Mouse (Mus musculus): Measurements from ENCODE around the gene Shisa5.

The Shisa5 gene

DNA sequence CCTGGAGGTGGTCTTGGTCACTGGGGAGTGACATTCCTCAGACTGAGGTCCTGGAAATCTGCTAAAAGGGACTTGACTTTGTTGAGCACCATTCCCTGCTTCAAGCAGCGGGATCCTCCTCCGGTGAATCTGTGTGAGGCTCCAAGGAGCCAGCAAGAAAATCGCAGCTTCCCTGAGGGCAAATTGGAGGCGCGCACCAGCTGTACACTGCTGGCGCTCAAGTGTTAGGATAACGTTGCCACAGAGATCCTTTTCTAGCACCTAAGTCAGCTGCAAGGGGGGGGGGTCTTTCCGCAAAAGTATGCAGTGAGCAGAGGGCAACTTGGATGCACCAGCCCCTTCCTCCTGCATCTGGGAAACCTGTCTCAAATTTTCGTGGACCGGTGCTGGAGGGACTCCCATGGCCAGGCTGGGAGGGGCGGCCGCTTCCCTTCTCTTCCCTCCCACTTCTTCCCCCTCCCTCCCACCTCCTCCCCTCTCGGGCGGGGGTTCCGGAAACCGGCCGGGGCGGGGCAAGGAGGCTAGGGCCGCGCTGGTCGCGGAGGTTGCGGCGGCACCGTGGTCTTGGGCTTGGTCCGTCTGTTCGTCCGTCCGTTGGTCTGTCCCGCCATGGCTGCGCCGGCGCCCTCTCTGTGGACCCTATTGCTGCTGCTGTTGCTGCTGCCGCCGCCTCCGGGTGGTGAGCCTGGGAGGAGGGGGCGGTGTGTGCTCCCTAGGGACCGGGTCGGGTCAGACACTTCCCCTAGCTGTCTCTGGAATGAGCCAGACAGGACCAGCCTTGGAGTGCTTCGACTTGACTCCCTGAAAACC is at the start of gene Shisa5:
TSS of gene Shisa5 (plus strand) at position 480 of the 810 bp plus-strand sequence.
- peak; percentile 71 to 72 for DNase-seq

DNA sequence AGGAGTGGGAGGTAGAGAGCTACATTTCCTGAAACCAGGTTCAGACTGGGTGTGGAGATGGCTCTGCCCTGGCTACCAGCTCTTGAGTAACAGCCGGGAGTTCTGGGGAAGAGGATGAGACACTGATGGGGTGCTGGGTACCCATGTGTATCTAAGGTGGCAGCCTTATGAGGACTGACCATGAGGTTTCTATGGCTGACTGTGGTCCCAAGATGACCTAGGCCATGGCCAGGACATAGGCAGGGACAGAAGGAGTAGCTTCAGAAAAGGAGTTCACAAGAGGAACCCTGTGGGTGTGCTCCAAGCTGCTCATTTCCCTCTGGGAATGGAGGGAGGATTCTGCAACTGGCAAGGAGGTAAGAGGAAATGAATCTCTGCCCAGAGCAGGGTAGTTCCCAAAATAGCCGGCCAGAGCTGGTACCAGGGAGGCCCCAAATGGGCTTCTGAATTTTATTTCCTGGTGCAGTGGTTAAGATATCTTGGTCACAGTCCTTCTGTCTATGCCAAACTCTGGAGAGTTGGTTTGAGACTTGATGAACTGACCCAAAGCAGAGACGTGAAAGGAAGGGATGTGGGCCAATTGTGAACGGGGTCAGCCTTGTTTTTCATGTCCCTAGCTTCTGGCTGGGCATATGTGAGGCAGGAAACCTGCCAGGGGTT is 48.4 kb upstream of the Shisa5 start:
- DNase-seq: no peak

DNA sequence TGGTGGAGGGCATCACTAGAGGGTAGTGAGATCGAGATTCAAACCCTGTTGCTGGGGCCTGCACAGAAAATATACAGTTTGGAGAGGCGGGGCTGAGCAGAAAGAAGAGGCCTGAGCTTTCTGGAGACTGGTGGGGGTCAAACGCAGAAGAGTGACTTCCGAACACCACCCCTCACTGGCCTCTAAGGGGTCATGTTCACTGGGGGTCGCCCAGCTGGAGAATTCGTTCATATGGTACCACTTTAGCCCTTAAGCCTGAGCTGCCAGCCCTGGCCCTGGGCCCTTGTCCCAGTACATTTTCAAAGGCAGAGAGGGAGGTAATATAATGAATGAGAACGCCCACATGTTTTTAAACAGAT is 47.9 kb upstream of the Shisa5 start:
- DNase-seq: no peak

DNA sequence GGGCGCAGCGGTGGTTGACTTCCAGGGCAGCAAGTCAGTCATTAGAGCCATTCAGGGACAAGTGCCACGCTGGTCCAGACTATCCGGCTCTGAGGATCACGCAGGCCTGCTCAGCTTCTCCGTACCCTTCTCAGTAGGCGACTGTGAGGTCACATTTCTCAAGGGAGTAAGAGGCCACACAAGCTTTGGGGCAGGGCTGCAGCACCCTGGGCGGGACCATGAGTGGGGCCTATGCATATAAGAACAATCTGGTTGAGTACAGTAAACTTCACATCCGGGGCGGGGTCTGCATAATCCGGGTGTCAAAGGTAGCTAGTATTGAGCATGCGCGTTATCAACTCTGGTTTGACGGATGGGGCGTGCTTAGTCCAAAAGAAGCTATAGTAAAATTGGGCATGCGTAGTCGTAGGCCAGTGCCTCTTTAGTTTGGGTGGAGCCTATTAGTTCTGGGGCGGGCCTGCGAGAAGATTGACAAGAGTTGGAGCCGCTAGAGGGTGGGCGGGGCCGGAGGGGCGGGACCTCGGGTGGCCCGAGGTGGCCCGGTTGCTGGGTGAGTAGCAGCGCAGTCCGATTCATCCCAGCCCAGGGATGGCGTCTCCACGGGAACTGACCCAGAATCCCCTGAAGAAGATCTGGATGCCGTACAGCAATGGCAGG is 46.8 kb upstream of the Shisa5 start, which contains the start of gene Pfkfb4:
TSS of gene Pfkfb4 (plus strand) at position 351 of the 657 bp plus-strand sequence.
- peak; percentile 97 to 99 for DNase-seq

DNA sequence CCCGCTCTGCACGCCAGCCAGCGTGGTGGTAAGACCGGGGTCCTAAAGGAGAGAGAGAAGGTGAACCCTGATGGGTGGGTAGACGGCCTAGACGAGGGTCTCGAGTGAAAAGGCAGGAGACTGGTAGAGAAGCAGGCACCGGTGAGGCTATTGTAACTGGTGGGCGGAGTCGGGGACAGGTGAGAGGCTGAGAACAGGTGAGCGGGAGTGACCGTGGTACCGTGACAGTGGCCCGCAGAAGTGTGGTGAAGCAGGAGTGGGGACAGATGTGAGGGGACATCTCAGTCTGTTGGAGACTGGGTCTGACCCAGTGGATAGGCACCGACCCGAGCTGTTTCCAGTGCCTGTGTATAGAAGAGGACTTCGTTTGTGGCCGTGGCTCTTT is 46.3 kb upstream of the Shisa5 start:
- DNase-seq: no peak

DNA sequence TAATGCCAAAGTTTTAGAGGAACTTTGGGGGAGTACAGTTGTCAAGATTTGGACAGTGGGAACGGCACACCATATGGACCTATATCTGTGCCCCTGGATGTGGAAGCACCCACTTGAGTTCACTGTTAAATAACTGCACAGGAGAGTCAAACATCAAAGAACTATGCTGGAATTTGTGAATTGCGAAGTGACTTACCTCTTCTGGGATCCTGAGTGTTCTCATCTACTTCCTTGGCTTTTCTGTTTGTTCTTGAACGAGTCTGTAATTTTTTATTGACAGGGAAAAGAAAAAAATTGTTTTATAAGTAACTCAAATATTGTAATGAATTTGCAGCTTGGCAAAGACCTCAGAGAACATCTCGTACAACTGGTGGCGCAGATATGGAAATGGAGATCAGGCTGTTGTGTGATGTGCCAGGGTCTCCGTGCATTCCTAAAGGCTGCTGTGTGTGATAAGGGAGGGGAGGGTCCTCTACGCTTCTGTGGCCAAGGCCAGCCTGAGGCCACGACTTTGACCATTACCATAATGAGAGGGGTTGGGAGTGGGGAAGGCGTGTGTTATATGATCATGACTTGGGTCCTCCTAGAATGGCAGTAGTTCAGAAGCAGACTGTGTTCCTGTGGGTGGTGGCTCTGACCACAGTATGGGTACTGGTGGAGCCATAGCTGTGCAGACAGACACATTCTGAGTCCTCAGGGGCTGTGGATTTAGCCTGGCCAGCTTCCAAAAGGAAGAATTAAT is 45.6 kb upstream of the Shisa5 start:
- DNase-seq: no peak

DNA sequence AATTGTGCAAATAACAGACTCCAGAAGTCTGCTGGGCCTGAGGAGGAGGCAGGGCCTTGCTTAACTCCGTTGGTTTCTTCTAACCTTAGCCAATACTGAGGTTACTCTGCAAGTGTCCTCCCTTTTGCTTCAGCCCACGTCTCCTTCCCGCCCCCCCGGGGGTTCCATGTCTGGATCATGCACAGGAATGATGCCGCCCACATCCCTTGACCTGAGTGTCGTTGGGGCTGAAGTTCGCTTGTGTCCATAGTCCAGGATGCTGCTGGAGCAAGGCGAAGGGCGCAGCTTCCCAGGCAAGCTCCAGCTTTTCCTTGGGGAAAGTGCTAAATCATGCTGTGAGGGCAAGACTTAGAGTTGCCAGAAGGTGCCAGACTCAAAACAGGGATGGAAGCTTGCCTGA is 42.0 kb upstream of the Shisa5 start:
- DNase-seq: no peak

DNA sequence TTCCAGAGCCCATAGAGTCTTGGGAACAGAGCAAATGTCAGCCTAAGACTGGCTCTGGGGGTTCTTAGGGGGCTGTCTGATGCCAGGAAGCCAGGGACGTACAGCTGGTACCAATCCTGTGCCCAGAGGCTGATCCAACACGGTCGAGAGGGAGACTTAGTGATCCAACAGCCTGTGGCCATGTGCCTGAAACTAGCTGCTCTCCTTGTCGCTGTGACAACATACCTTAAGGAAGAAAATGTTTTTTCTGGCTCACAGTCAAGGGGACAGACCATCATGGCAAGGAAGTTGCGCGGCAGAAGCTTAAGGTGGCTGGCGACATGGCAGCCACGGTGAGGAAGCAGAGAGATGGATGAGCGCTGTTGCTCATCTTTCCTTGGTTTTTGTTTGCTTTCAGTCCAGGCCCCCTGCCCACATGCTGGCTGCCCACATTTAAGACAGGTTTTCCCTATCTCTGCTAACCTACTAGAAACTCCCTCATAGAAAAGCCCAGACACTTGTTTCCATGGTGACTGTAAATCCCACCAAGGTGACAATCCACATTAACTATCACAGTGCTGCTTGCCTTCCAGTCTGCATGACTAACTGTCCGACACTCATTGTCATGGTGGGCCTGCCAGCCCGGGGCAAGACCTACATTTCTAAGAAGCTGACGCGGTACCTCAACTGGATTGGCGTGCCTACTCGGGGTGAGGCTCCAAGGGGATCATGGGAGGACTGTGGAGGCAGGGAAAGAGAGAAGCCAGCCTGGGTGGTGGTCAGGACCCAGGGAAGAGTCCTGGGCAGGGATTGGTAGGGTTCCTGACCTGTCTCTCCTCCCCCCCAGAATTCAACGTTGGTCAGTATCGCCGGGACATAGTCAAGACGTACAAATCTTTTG is 39.8 kb upstream of the Shisa5 start:
- no peak for DNase-seq

DNA sequence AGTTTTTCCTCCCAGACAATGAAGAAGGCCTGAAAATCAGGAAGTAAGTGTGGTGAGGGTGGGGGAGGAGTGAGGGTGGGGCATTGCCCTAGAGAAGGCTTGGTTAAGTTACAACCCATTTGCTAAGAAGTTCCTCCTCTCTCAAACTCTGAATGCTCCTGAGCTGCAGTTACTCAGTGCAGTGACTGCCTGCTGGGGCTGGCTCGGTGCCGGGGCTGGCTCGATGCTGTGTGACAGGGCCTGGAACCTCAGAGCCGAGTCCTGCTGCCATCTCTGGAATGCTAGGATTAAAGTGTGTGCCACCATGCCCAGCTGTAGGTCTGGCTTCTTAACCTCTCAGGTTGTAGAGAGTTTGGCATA is 39.2 kb upstream of the Shisa5 start:
- no peak for DNase-seq

DNA sequence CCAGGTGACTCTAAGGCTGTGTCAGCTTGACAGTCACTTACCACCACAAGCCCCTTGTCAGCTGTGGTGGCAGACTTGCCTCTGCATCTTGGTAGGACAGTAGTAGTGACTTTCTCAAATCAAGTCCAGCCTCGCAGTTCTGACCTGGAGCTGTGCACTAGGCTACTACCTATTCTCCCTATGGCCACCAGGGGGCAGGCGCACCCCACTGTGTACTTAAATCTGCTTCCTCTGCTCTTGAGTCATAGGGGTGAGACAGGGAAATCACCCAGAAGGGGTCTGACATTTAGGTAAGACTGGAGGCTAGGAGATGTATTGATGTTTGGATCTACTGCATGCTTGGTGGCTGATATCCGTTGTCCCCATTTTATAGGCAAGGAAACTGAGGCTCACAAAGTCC is 37.6 kb upstream of the Shisa5 start:
- peak; percentile 85 to 86 for DNase-seq

DNA sequence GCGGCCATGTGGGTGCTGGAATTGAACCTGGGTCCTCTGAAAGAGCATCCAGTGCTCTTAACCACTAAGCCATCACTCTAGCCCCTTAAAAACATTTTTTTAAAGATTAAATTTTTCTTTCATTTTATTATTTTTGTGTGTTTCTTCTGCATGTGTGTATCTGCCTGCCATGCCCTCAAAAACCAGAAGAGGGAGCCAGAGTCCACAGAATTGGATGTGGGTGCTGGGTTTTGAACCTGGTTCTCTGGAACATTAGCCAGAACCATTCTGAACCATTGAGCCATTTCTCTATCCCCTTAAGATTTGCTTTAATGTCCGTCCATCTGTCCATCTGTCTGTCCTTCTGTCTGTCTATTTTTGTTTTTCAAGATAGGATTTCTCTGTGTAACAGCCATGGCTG is 35.2 kb upstream of the Shisa5 start:
- peak; percentile 77 to 78 for DNase-seq

DNA sequence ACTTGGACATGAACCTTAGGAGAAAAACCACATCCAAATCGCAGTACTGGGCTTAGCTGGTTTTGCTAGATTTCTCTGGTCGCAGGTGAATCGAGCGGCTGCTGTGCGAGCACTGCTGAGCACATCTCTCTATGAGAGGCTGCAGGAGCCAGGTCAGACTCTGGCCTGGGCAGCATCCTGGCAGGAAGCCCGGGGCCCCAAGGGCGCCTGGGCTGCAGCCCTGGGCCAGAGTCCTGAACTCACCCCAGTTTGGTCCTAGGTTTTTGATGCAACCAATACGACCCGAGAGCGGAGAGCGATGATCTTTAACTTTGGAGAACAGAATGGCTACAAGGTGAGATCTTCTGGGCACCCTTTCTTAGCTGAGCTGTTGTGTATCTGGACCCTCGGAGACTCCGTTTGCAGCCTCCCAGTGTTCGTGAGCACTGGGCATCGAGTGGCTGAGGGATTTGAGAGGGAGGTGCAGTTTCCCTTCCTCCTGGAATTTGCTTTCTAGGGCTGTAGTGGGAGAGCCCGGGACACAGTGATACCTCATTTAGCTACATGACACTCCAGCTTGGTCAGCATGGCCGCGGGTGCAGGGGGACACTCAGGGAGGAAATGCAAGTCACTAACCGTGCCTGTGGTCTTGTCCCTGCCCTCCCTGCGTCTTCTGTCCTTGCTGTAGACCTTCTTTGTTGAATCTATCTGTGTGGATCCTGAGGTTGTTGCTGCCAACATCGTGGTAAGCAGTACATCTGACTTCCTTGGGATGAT is 31.2 kb upstream of the Shisa5 start:
- DNase-seq: no peak

DNA sequence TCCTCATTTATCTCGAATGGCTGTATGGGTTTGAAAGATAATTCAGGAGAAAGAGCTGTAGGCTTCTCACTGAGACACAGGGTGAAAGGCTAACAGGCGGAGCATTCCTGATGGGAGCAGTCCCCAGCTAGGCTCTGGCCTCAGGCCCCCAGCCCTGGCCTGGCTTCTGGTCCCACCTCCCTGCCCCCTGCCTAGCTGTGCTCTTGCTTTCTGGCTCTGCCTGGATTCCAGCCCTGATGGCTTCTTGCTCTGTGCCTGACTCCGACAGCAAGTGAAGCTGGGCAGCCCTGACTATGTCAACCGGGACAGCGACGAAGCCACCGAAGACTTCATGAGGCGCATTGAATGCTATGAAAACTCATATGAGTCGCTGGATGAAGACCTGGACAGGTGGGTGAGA is 30.3 kb upstream of the Shisa5 start:
- DNase-seq: no peak

DNA sequence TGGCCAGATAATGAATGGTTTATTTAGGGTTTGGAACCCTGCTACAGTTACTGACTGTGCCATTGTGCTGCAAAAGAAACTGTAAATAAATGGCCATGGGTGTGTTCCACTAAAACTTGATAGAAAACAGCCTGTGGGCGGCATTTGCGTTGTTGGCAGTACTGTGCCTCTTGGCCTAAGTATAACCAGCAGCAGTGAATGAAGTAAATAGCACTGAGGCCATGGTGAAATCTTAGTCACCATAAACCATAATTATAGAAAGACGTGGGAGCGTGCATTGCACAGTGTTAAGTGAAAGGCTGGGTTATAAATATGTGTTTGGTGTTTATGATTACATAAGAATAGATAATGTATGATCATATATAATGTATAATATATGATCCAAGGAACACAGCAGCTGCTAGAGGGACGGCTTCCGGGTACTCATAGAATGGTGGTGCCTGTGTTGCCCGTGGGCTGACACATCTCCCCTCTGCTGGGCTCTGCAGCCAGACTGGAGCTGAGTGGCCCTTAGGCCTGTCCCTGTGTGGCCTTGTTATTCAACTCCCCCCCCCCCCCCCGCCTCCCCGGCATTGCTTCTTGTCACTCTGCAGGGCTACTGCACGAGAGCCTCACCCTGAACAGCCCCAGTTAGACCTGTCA is 29.2 kb upstream of the Shisa5 start:
- no peak for DNase-seq

DNA sequence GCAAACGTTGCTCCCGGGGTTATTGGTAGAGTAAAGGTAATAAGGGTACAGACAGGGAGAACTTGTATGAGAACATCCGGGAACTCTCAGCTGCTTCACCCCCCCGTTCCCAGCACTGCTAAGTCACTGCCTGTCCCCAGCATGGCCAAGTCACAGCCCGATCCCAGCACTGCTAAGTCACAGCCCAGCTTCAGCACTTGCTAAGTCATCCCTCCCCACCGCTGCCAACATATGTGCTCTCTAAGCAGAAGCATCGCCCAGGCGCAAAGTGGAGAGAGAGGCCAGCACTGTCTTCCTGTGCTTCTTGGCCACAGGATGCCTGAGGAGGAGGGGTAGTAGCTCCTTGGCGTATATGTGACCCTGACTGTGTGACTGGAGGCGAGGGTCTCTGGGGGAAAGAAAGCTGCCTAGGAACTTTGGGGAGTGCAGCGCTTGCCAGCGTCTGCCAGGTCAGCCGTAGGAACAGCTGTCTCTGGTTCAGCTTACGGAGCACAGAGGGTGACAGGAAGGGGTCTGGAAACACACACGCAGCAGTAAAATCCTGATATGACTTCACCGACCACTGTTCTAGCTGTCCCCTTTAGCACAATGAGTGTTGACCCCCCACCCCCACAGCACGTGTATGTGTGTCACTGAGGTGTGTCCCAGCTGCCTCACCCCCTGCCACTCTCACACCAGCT is 28.6 kb upstream of the Shisa5 start:
- DNase-seq: no peak

DNA sequence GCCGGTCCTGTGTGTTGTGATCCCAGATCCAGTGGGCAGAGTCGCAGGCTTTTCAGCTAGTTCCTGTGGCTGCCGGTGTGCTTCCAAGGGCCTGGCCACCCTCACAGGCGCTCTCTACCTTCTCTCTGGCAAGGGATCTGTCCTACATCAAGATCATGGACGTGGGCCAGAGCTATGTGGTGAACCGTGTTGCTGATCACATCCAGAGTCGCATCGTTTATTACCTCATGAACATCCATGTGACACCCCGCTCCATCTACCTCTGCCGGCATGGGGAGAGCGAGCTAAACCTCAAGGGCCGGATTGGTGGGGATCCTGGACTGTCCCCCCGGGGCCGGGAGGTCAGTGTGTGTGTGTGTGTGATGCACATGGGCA is 28.1 kb upstream of the Shisa5 start:
- no peak for DNase-seq

DNA sequence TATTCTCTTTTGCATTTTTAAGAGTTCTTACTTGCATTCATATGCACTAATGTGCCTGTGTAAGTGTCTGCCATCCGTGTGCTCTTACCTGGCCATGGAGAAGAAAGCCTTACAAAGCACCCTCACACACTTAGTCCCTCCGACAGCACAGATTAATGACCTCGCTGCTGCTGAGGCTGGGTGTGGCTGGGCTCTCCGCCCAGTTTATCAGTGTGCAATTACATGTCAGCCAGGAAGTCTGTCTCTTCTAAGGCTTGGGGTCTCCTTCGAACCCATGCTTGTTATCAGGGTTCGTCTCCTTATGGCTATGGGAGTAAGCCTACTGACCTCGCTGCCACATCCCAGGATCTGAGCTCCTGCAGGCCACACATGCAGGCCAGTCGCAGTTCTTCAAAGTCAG is 23.0 kb upstream of the Shisa5 start:
- DNase-seq: no peak

DNA sequence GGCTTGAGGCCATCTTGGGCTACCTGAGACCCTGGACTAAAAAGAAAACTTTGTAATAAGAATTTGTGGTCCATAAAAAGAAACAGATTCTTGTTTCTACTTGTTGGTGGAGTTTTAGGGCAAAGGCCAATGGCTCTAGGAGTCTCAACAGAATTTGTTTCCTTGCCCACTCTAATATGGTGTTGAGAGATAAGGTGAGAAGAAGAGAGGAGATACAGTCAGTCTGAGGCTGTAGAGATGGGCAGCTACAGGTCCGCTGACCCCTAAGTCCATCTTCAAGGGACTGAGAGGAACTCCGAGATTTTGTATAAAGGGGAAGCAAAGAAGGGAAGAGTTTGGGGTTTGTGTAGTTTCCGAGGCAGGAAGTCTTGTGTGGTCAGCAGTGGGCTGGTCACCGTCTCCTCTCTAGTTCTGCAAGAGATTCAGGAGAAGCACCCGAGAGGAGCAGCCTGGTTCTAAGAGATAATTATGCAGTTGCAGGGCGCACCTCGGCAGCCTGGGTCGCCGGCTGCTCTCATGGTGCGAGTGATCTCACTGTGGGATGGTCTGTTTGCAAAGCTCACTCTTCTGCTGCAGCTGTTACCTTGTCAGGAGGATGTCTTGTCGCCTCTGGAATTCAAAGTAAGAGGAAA is 21.3 kb upstream of the Shisa5 start:
- no peak for DNase-seq

DNA sequence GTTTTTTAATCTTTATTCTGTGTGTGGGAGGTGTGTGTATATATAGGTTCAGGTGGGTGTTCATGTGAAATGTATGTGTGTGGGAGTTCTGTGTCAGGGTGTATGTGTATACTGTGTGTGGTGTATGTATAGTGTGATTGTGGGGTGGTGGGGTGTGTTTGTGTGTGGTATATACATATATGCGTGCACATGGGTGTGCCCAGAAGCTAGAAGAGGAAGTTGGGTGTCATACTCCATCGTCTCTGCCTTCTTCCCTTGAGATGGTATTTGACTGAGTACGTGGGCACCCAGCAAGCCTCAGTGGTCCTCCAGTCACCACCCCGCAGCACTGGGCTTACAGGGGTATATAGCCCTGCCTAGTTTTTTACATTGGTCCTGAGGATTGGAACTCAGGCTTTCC is 16.9 kb upstream of the Shisa5 start:
- DNase-seq: peak; percentile 65 to 70

All from B cell, adult 2 months (primary cell).